Mouse (Mus musculus) thymus, postnatal 14 days (tissue): ENCODE results near the gene Fyco1.
A peak's percentile ranks its signal among the peaks of the same experiment; 100 is the strongest.

Experiments used
- DNase-seq: peaks from one replicate; pipeline ENCODE4 v3.0.0; 2021

Gene Fyco1

GRCm38 (mm10) chr9:123851713-123852448 lies at the start of gene Fyco1:
Fyco1 (minus strand) TSS chr9:123851899.
- peak; percentile 92 for DNase-seq

GRCm38 (mm10) chr9:123872049-123872448 lies 20.4 kb upstream of the Fyco1 start:
- DNase-seq = peak; percentile 57

- no peak for DNase-seq
Observed at GRCm38 (mm10) chr9:123869167-123869784, 17.6 kb upstream of the Fyco1 start.

- no peak for DNase-seq
Observed at GRCm38 (mm10) chr9:123863641-123864040, 11.9 kb upstream of the Fyco1 start.

GRCm38 (mm10) chr9:123862895-123863616 lies 11.4 kb upstream of the Fyco1 start:
- no peak for DNase-seq

GRCm38 (mm10) chr9:123861929-123862328 lies 10.2 kb upstream of the Fyco1 start, which contains the start of gene Xcr1:
Xcr1 (minus strand) TSS chr9:123862029.
- DNase-seq = no peak

GRCm38 (mm10) chr9:123856836-123857235 lies 5.1 kb upstream of the Fyco1 start:
- no peak for DNase-seq

- DNase-seq = no peak
Observed at GRCm38 (mm10) chr9:123852449-123853390, 1.0 kb upstream of the Fyco1 start.

- DNase-seq = peak; percentile 87
Observed at GRCm38 (mm10) chr9:123851062-123851712, 512 bp downstream of the Fyco1 start.

GRCm38 (mm10) chr9:123850705-123851061 lies 1.0 kb downstream of the Fyco1 start:
- DNase-seq = peak; percentile 74

- peak; percentile 16 for DNase-seq
Observed at GRCm38 (mm10) chr9:123849976-123850695, 1.6 kb downstream of the Fyco1 start.

GRCm38 (mm10) chr9:123846490-123846889 lies 5.2 kb downstream of the Fyco1 start:
- no peak for DNase-seq

- DNase-seq = no peak
Observed at GRCm38 (mm10) chr9:123845120-123845519, 6.6 kb downstream of the Fyco1 start.

- DNase-seq = no peak
Observed at GRCm38 (mm10) chr9:123844468-123844867, 7.2 kb downstream of the Fyco1 start.

- no peak for DNase-seq
Observed at GRCm38 (mm10) chr9:123840243-123840642, 11.5 kb downstream of the Fyco1 start.

GRCm38 (mm10) chr9:123835851-123836250 lies 15.8 kb downstream of the Fyco1 start:
- DNase-seq = no peak

- DNase-seq = no peak
Observed at GRCm38 (mm10) chr9:123828916-123829315, 22.8 kb downstream of the Fyco1 start.

- DNase-seq = no peak
Observed at GRCm38 (mm10) chr9:123826631-123827030, 25.1 kb downstream of the Fyco1 start.

GRCm38 (mm10) chr9:123818601-123819000 lies 33.1 kb downstream of the Fyco1 start:
- DNase-seq = no peak

- no peak for DNase-seq
Observed at GRCm38 (mm10) chr9:123815996-123816395, 35.7 kb downstream of the Fyco1 start.

GRCm38 (mm10) chr9:123815444-123815843 lies 36.3 kb downstream of the Fyco1 start:
- DNase-seq = no peak
